Mouse (Mus musculus) liver, adult 2 months (tissue): Measurements from ENCODE around the gene Usp3. TPM values are rescaled to one million over a fixed set of nuclear protein-coding genes. Genes with fewer than 3 reads are reported as not detected.

Experiments used
- DNase-seq: peaks from one replicate; pipeline ENCODE4 v3.0.0-alpha.2; 2011; ENCODE audit warnings: low read depth, low spot score; ENCODE audit errors: extremely low read depth
- H3K27ac ChIP-seq: fragments of 200-500 bp; replicated peaks from 2 replicates; pipeline ENCODE4 v1.5.1; 2012; ENCODE audit warnings: low read depth, mild to moderate bottlenecking, control low read depth, inconsistent platforms, low read length; ENCODE audit not compliant: insufficient read depth
- H3K27me3 ChIP-seq: fragments of 200-500 bp; 2 replicates; pipeline ENCODE4 v1.6.1; 2012; ENCODE audit warnings: mild to moderate bottlenecking, moderate library complexity, low read length, inconsistent platforms; ENCODE audit not compliant: control insufficient read depth, insufficient read depth
- H3K36me3 ChIP-seq: fragments of 200-500 bp; 2 replicates; pipeline ENCODE4 v1.6.1; 2012; ENCODE audit warnings: low read length, inconsistent platforms; ENCODE audit not compliant: control insufficient read depth, insufficient read depth
- H3K4me1 ChIP-seq: fragments of 200-500 bp; 2 replicates; pipeline ENCODE4 v1.6.1; 2011; ENCODE audit warnings: low read length; ENCODE audit not compliant: control insufficient read depth, insufficient read depth
- H3K4me3 ChIP-seq: fragments of 200-500 bp; 2 replicates; pipeline ENCODE4 v1.5.1; 2011; ENCODE audit warnings: low read depth, mild to moderate bottlenecking, control low read depth, low read length, moderate library complexity; ENCODE audit not compliant: insufficient read depth
- H3K79me2 ChIP-seq: fragments of 200-500 bp; 2 replicates; pipeline ENCODE4 v1.6.1; 2012; ENCODE audit warnings: inconsistent platforms, mild to moderate bottlenecking, low read length, moderate library complexity; ENCODE audit not compliant: control insufficient read depth, insufficient read depth
- H3K9ac ChIP-seq: fragments of 200-500 bp; 2 replicates; pipeline ENCODE4 v1.6.1; 2012; ENCODE audit warnings: low read depth, mild to moderate bottlenecking, control low read depth, inconsistent platforms, low read length
- CTCF ChIP-seq: fragments of 200-500 bp; IDR thresholded peaks from 2 replicates; pipeline ENCODE4 v1.5.1; 2011; ENCODE audit warnings: low read depth, low read length, control low read depth
- POLR2A ChIP-seq: fragments of 200-500 bp; IDR thresholded peaks from 2 replicates; pipeline ENCODE4 v1.6.1; 2011; ENCODE audit warnings: low read length, control low read depth; ENCODE audit not compliant: insufficient read depth; ENCODE audit errors: extremely low read depth
- WGBS: fragments of 180-500 bp; shearing (Covaris S2); methylation state at CpG from one replicate; pipeline ENCODE4 v1.1.7; 2018; 5-methylcytosine and 5-hydroxymethylcytosine counted together
- polyA plus RNA-seq: library from polyadenylated mRNA; depleted of rRNA; stranded (reverse); fragments of >200 nt; gene quantifications from 2 replicates; pipeline ENCODE4 v1.2.3, GENCODE M21; 2012
- total RNA-seq: library from RNA; depleted of rRNA; stranded (reverse); fragments of >200 nt; gene quantifications from 2 replicates; pipeline ENCODE4 v1.2.3, GENCODE M21; 2014

Gene Usp3
- total and polyA plus RNA-seq, 2 experiments: 11.2 to 37.7 TPM

- Histone ChIP-seq H3K27ac (no peak overlapping the region), H3K9ac (no peak overlapping the region), H3K4me3 (no peak overlapping the region), H3K79me2 (no peaks in the 10 kb centered on the region), H3K27me3 (no peaks in the 10 kb centered on the region), H3K4me1 (peaks cover 6% of the 10 kb centered on the region), H3K36me3 (peaks cover 19% of the 10 kb centered on the region)
- WGBS: 89% methylated on average over 4 of the region's 4 CpGs
- DNase-seq: no peak
- TF ChIP-seq POLR2A (no peak), CTCF (no peak)
These were observed 86.9 kb downstream of the Usp3 start for GRCm38 (mm10) chr9:66506011-66506410.

DNA sequence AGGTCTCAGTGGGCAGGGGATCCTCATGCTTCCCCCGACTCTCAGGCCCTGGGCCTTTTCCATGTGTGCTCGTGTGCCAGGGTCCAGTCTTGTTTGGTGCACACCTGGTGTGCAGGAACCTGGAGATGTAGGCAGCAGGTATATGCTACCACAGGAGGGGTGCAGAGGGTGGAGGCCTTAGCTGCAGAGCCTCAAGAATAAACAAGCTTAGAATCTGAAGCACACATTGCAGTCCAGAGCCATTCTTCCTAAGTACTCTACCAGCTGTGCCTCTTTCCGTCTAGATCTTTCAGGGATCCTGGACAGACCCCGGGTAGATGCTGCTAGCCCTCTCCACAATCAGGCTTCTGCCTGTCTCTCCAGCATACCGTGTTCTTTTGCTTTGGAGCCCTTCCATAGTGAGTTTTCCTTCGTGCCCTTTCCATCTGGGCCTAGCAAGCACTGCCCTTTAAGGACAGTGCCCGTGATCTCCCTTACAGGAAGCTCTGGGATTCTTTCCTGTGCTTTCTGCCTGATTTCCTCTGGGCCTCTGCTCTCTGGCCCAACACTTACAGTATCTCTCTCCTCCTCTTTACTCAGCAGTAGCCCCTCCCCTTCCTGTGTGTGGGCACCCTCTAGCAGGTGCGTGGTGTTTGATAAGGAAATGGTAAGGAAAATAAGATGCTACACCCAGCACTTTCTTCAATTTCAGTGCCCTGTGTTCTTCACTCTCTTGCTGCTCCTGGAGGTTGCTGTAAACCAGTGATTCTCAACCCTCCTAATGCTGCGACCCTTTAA, 87.6 kb downstream of the Usp3 start:
- TF ChIP-seq CTCF: no peak
- TF ChIP-seq POLR2A: no peak
- whole genome bisulfite sequencing: 82% methylated on average over 9 of the region's 9 CpGs
- no peaks in the 10 kb centered on the region for H3K27me3 ChIP-seq
- 0 out of 2 replicates have a peak, but pooled peaks cover 2% of the 10 kb centered on the region for H3K4me1 ChIP-seq
- no peak overlapping the region for H3K9ac ChIP-seq
- no peaks in the 10 kb centered on the region for H3K79me2 ChIP-seq
- no peak for DNase-seq
- peaks cover 26% of the 10 kb centered on the region for H3K36me3 ChIP-seq
- no peak overlapping the region for H3K4me3 ChIP-seq
- H3K27ac ChIP-seq: no peak overlapping the region

DNA sequence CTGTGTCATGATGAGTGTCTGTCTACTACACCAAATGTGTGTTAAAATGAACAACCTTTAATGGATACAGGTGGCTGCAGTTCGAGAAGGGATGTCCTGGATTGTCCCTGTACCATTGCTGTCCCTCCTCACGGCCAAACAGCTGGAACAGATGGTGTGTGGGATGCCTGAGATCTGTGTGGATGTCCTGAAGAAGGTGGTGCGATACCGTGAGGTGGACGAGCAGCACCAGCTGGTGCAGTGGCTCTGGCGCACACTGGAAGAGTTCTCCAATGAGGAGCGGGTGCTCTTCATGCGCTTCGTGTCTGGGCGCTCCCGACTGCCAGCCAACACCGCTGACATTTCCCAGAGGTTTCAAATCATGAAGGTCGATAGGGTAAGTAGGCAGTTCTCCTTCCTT, 88.4 kb downstream of the Usp3 start:
- TF ChIP-seq POLR2A (no peak), CTCF (no peak)
- Histone ChIP-seq H3K36me3 (peaks cover 30% of the 10 kb centered on the region), H3K4me3 (no peak overlapping the region), H3K4me1 (no peaks in the 10 kb centered on the region), H3K9ac (no peak overlapping the region), H3K27ac (no peak overlapping the region), H3K79me2 (no peaks in the 10 kb centered on the region), H3K27me3 (no peaks in the 10 kb centered on the region)
- 93% methylated on average over 13 of the region's 13 CpGs for WGBS
- no peak for DNase-seq

- H3K9ac ChIP-seq: no peak overlapping the region
- H3K27ac ChIP-seq: no peak overlapping the region
- H3K4me1 ChIP-seq: no peaks in the 10 kb centered on the region
- DNase-seq: no peak
- H3K4me3 ChIP-seq: no peak overlapping the region
- WGBS: 95% methylated on average over 4 of the region's 4 CpGs
- TF ChIP-seq POLR2A: no peak
- no peak for TF ChIP-seq CTCF
- no peaks in the 10 kb centered on the region for H3K79me2 ChIP-seq
- H3K36me3 ChIP-seq: peaks cover 31% of the 10 kb centered on the region
- H3K27me3 ChIP-seq: no peaks in the 10 kb centered on the region
These were observed 89.0 kb downstream of the Usp3 start for GRCm38 (mm10) chr9:66503879-66504411.

DNA sequence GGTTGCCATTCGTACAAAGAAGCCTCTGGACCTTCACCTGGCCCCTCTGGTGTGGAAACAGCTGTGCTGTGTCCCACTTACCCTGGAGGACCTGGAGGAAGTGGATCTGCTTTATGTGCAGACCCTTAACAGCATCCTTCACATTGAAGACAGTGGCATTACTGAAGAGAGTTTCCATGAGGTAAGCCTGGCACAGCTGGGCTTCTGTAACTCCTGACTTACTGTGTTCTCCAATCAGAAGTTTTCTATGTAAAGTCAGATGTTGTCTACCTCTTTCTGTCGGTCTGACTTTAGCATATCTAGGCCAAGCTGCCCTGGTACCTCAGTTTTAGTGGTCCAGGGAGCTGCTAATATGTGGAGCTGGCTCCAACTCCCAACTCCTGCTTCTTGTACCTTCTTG, 91.7 kb downstream of the Usp3 start:
- H3K4me1 ChIP-seq: no peaks in the 10 kb centered on the region
- WGBS: 89% methylated on average over 2 of the region's 2 CpGs
- H3K36me3 ChIP-seq: peaks cover 51% of the 10 kb centered on the region
- H3K4me3 ChIP-seq: no peak overlapping the region
- no peaks in the 10 kb centered on the region for H3K79me2 ChIP-seq
- no peak for TF ChIP-seq POLR2A
- TF ChIP-seq CTCF: no peak
- H3K27me3 ChIP-seq: no peaks in the 10 kb centered on the region
- H3K27ac ChIP-seq: no peak overlapping the region
- no peak for DNase-seq
- no peak overlapping the region for H3K9ac ChIP-seq

DNA sequence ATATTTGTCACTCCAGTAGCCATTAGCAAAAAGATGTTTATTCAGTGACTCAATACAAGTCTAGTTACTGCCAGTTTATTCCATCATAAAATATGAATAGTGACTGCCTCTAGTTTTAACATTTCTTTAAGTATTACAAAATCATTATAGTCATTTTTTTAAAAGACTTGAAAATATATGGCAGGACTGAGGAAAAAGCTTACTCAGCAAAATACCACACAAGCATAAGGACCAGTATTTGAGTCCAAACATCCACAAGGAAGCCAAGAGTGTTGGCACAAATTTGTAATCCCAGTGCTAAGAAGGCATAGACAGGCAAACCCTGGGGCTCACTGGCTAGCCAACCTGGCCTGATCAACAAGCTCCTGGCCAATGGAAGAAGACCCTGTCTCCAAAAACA, 99.0 kb downstream of the Usp3 start:
- H3K9ac ChIP-seq: no peak overlapping the region
- no peak for DNase-seq
- no peaks in the 10 kb centered on the region for H3K4me1 ChIP-seq
- TF ChIP-seq POLR2A (no peak), CTCF (no peak)
- no peaks in the 10 kb centered on the region for H3K79me2 ChIP-seq
- H3K36me3 ChIP-seq: peaks cover 70% of the 10 kb centered on the region
- no peaks in the 10 kb centered on the region for H3K27me3 ChIP-seq
- no peak overlapping the region for H3K4me3 ChIP-seq
- H3K27ac ChIP-seq: no peak overlapping the region
